In genomic region chr17:6787241-6787640, GRCm38 (mm10) we compare ENCODE assay signal across 27 mouse cellular contexts.
"Had no signal": no experiment of that assay in that cellular context is flagged by ENCODE, and none has a peak within 500 bp of the region (broad histone marks: within the 10 kb centered on the region; RNA-seq: fewer than 3 reads in every experiment).

No protein-coding gene starts in this region.

- H3K4me3 ChIP-seq: embryonic facial prominence, embryonic 10.5 days; embryonic facial prominence, embryonic 12.5 days; embryonic facial prominence, embryonic 13.5 days; embryonic facial prominence, embryonic 15.5 days; erythroblast, embryonic 14.5 days; forebrain, embryonic 10.5 days; forebrain, embryonic 12.5 days; forebrain, embryonic 13.5 days; forebrain, embryonic 15.5 days; gastrocnemius, adult 2 months; heart, adult 2 months had no signal

- H3K9me3 ChIP-seq: embryonic facial prominence, embryonic 10.5 days; embryonic facial prominence, embryonic 12.5 days; embryonic facial prominence, embryonic 13.5 days; embryonic facial prominence, embryonic 15.5 days; forebrain, embryonic 10.5 days; forebrain, embryonic 12.5 days; forebrain, embryonic 13.5 days; forebrain, embryonic 15.5 days had no signal

- ATAC-seq: forebrain, embryonic 13.5 days; forebrain, embryonic 14.5 days; forebrain, embryonic 15.5 days; forebrain, embryonic 16.5 days; forebrain, postnatal 0 days had no signal

- H3K4me1 ChIP-seq: embryonic facial prominence, embryonic 12.5 days had no signal

- H3K27ac ChIP-seq: embryonic facial prominence, embryonic 10.5 days; embryonic facial prominence, embryonic 12.5 days; embryonic facial prominence, embryonic 13.5 days; embryonic facial prominence, embryonic 15.5 days; forebrain, embryonic 10.5 days; forebrain, embryonic 12.5 days; forebrain, embryonic 13.5 days; forebrain, embryonic 15.5 days; gastrocnemius, adult 2 months; heart, adult 2 months had no signal

- H3K36me3 ChIP-seq: embryonic facial prominence, embryonic 10.5 days; embryonic facial prominence, embryonic 12.5 days; embryonic facial prominence, embryonic 13.5 days; embryonic facial prominence, embryonic 15.5 days; forebrain, embryonic 10.5 days; forebrain, embryonic 12.5 days; forebrain, embryonic 15.5 days had no signal

- H3K27me3 ChIP-seq: embryonic facial prominence, embryonic 12.5 days; embryonic facial prominence, embryonic 15.5 days; forebrain, embryonic 13.5 days; forebrain, embryonic 15.5 days had no signal

- DNase-seq: cerebellum, adult 2 months; cerebellum, adult 8-10 months; cerebellum, adult 9-10 months; cerebellum, adult 9-11 months; cerebellum, postnatal 14 days; cerebellum, postnatal 25 days; cerebellum, postnatal 36 days; embryo, embryonic 11 days; forebrain, postnatal 0 days; gastrocnemius, adult 2 months; gastrocnemius, postnatal 10 days; gastrocnemius, postnatal 25 days; gastrocnemius, postnatal 36 days; heart, adult 11 months; heart, adult 18-20 months; heart, adult 2 months had no signal
